Mouse (Mus musculus) c-Kit-positive CD71-positive TER-119-positive erythroid progenitor cells, embryonic 14.5 days (primary cell): ENCODE data around the gene Olfr661.

Experiments
- DNase-seq: peaks from one replicate; pipeline ENCODE4 v3.0.0-alpha.2; 2013; ENCODE audit warnings: low spot score

Olfr661 gene

DNA sequence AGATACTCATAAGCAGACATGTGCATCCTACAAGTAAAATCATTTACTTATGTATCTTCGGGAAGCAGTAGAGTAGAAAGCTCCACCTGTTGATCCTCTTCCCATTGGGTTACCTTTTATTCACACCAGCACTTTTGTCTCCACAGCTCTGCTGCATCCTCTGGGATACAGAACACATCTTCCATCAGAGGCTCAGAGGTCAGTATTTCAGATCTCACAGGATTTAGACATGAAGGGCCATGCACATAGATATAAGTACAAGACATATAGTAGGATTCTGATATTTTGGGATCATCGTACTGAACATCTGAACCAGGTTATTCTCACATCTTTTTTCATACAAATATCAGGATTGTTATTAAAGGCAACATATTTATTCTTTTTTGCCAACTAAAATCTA is at the start of gene Olfr661:
Gene Olfr661 (plus strand): TSS at position 301 of the 400 bp plus-strand sequence.
- no peak for DNase-seq

DNA sequence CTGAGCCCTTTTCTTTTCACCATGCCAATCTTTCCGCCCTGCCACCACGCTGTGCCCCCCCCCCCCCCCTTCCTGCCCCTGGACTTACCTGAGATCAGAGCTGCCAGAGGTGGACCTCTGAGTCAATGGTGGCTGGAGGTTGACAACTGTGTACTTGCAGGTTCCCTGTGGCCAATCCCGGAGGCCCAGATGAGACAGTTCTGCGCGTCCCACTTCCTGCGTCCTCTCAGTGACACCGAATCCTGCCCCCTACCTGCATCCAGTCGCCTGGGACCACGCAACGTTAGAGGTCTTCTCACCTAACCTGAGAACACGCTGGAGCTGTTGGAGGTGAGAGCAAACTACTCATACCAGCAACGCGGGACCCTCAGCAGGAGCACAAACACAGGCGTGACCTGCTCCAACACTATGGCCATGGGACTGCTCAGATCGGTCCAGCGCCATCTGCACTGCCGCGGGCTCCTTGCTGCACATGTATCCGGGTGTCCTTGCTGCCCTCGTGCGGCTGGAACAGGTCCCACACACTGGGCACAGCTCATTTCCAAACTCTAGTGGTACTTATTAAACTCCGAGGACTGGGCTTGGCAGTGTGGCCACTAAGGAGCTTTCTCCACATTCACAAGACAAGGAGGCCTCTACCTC is 39.3 kb upstream of the Olfr661 start, which contains the start of gene Olfr658:
Gene Olfr658 (minus strand): TSS at position 465 of the 642 bp plus-strand sequence.
- no peak for DNase-seq

DNA sequence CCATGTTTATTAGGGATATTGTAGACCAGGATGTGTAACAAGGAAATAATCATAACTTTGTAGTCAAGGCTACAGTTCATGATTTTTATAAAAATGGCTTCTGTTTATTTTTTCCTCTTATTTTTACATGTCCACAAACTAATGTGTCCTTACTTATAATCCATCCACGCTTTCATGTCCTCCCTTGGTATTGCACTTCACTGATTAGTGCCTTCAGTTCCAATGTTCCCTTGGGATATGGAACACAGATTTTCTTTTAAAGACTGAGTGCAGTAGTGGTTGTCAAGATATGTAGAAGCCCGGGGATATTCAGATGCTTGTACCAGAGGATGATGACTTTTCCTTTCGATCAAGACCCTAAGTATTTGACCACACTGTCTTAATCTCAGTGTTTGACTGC is 19.8 kb upstream of the Olfr661 start, which contains the start of gene Olfr659:
Gene Olfr659 (plus strand): TSS at position 301 of the 400 bp plus-strand sequence.
- DNase-seq: no peak
